Mouse (Mus musculus) liver, adult 2 months (tissue): ENCODE results near the gene Olfr56.
"Not testable (repeated sequence)": the region's sequence is repeated elsewhere in the genome, so short reads cannot be mapped to it uniquely, and the experiment has no call there.

ENCODE experiments used
- CTCF ChIP-seq: fragments of 200-500 bp; IDR thresholded peaks from 2 replicates; pipeline ENCODE4 v1.5.1; 2011; ENCODE audit warnings: low read depth, low read length, control low read depth
- POLR2A ChIP-seq: fragments of 200-500 bp; IDR thresholded peaks from 2 replicates; pipeline ENCODE4 v1.6.1; 2011; ENCODE audit warnings: low read length, control low read depth; ENCODE audit not compliant: insufficient read depth; ENCODE audit errors: extremely low read depth

GRCm38 (mm10) chr11:49176047-49176779 is 197.5 kb downstream of the Olfr56 start:
- not testable (repeated sequence) for TF ChIP-seq CTCF, POLR2A
